Mouse (Mus musculus) adrenal gland, postnatal 25 days (tissue): ENCODE results near the gene Fras1. TPM values are rescaled to one million over a fixed set of nuclear protein-coding genes. Genes with fewer than 3 reads are reported as not detected.

ENCODE experiments used
- DNase-seq: peaks from one replicate; pipeline ENCODE4 v3.0.0; 2021; ENCODE audit warnings: mixed read lengths
- total RNA-seq: library from RNA; stranded (reverse); gene quantifications from 2 replicates; pipeline ENCODE4 v1.2.3, GENCODE M21; 2021

Gene Fras1
- total RNA-seq, 1 experiment from 2014 or later = 3.5 TPM

GRCm38 (mm10) chr5:96492497-96492896, 118.7 kb downstream of the Fras1 start:
- DNase-seq = no peak

DNA sequence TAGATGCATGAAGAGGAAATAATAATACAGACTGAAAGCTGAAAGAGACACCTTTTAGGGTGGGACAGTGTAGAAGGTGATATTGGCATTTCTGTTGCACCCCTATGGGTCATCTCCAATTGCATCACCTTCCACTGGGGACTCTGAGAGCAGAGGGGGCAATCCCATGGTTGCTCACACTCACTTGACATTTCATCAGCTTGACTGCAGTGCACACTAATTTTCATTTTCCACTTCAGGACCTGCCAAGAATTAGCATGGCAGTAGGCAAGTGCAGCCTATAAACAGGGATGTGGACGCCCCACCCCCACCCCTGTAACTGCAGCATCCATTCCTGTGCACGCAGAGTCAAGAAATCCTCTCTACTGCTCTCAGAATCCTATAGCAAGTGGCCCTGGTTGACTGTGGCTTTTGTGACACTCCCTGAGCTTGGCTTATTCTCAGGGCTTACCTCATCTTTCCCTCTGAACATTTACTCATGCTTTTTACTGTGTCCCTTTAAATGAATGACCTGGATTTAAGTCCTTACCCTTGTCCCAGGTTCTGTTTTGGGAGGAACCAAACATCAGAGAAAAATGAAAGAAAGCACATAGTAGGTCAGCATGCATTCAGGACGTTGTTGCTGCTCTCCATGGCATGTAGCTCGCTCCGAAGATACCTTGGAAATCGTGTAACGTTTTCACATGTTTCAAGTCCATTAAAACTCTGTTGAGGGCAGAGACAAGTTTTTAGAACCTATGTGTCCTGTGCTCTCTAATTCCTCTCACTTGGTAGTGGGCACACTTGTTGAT, 120.9 kb downstream of the Fras1 start:
- DNase-seq = no peak

GRCm38 (mm10) chr5:96498083-96498482, 124.3 kb downstream of the Fras1 start:
- no peak for DNase-seq

DNA sequence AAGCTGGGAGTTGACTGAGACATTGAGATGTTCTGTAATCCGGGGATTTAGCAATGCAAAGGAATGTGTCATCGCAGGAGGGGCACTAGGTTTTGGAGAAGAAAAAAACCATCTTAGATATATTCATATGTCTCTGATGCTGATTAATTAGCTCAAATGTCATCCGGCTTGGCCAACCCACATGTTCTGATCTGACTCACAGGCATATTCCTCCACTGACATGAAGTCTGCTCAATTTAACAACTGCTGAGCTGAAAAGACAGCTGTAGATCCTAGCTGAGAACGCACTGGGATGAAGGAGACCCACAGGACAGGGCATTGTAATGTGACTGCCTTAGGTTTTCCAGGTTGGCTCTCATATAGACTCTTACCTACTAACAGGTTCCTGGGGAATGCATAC, 128.0 kb downstream of the Fras1 start:
- DNase-seq = no peak

DNA sequence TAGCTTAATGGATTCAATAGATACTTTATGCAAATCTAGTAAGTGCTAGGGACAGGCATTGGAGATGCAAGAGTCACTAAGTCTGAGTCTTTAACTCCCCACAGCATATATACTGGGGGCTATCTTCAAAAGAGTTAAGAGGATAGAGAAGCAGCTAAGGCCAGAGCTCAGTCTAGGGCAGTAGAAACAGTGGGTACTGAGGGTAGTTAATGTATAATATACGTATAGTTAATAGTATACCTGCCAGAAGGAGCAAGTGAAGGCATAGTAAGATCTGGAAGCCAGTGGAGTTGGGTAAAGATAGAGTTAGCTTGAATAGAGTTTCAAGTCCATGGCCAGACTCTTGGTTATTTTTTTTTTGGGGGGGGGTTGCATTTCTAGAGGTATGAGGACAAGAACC, 128.6 kb downstream of the Fras1 start:
- DNase-seq = no peak

DNA sequence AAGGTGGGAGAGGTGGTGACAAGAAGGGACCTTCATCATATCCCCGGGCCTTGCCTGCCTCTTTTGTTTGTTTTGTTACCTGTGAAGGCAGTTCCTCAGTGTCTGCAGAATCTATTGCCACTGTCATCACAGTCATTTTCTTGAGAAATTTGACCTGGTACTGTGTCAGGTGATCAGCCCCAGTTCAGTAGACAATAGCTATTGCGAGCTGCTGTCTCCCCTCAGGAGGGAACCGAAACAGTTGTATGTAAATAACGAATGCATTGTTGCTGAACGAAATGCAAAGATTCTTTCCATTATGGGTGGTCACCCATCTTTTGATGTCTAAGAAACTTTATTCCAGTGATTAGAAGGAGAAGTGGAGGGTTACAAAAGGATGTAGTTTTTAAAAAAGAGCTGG, 137.2 kb downstream of the Fras1 start:
- DNase-seq = no peak

DNA sequence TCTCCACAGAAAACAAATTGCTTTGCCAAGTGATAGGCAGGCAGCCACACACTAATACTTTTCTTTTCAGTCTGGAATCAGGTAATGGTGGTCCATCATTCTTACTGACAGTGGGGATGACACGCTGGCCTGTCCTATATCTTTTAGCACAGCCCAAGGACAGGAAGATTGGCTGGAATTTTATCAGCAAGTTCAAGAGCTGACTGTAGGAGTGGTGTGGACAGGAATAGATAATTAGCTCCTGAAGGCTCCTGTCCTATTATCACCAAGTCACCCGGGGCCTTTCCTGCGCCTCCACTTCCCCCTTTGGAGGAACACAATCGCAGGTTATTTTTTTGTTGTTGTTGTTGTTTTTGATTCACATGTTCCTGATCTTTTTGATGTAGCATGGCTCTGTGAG, 139.6 kb downstream of the Fras1 start:
- no peak for DNase-seq

- DNase-seq = no peak
Observed at GRCm38 (mm10) chr5:96515860-96516311, 142.1 kb downstream of the Fras1 start.

- no peak for DNase-seq
Observed at GRCm38 (mm10) chr5:96516329-96516728, 142.6 kb downstream of the Fras1 start.

- no peak for DNase-seq
Observed at GRCm38 (mm10) chr5:96521541-96521940, 147.8 kb downstream of the Fras1 start.

DNA sequence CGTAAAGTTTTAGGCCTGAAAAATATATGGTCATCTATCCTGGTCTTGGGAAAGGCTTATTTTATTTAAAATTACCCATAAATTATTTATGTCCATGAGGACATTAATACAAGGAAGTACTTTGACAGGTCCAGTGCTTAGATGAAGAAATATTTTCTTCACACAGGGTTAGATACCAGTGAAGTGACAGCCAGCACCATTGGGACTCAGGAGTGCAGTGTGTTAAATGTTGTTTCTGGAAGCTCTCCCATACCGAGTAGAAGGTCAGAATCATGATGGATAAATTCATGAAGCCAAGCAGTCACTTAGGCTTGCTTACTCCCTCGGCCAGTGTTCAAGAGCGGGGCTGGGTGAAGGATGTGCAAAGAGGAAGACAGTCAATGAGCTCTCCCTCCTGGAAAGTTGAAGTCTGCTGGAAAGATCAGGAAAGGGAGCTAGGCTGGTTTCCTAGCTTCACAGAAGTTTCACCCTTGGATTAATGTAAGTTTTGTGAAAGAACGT, 149.2 kb downstream of the Fras1 start:
- no peak for DNase-seq

- DNase-seq = no peak
Observed at GRCm38 (mm10) chr5:96528296-96528695, 154.5 kb downstream of the Fras1 start.

GRCm38 (mm10) chr5:96530516-96530915, 156.8 kb downstream of the Fras1 start:
- DNase-seq = no peak

DNA sequence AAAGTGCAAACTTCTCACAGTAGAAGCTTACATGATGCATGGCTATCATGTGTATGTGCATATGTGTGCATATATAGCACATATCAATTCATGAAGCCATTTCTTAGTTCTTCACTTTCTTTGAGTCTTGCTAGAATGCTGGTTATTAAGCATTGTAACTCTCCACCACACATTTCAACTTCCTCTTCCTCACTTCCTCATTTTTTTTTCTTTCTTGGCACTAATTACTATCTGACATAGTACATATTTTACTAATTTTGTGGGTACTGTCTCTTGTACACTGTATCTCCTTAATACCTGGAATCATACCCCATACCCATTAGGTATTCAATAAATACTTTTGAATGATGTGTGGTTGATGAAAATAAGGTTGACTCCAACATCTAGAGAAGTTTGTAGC, 158.2 kb downstream of the Fras1 start:
- DNase-seq = no peak

DNA sequence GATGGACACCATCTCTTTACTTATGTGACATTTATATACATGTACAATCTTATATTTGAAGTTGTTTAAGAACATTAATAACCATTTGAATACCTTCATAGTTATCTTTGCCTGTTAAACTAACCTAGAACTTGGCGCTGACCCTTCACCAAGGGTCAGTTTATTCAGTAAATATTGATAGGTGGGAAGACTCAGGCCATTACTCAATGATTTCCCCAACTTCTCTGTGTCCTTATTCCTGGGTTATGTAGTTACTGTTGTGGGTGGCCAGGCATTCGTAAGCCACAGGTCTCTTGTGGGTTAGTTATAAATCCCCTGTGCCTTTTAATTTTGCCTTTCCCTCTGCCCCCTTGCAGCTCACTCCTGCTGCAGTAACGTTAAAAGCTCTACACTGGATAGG, 162.8 kb downstream of the Fras1 start:
- no peak for DNase-seq

DNA sequence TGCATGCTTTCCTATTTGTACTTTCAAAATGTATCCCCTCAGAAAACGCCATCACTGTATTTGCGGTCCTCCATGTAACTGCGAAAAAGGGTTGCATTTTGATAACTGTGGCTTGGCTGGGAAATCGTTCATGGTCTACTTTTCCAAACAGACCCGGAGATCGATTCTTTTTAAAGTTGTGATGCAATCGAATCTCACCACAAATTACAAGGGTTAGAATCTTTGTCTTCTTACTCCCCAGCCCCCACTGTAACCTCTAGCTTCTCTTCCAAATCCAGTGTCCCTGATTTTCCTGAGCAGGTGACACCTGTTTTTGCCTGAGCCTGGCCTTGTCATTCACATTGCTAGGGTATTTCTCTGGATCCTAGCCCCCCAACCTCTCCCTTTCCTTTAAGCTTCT, 163.2 kb downstream of the Fras1 start:
- DNase-seq = no peak

DNA sequence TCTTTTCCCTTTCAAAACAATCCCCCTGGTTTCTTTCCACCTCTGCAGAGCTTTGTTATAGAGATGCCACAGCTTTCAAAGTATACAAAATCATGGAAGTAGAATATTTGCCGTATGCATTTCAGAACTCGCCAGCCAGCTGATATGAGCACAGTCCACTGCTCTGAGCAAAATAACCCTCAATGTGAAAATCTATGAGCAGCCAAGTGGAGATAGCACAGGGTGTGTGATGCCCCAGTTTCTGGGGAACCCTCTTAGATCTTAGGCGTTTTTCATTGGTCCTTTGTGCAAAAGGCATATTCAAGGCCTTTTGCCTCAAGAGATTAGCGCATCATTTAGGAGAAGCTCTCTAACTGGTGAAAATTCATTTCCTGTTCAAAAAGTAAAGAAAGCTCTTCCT, 170.4 kb downstream of the Fras1 start:
- no peak for DNase-seq

DNA sequence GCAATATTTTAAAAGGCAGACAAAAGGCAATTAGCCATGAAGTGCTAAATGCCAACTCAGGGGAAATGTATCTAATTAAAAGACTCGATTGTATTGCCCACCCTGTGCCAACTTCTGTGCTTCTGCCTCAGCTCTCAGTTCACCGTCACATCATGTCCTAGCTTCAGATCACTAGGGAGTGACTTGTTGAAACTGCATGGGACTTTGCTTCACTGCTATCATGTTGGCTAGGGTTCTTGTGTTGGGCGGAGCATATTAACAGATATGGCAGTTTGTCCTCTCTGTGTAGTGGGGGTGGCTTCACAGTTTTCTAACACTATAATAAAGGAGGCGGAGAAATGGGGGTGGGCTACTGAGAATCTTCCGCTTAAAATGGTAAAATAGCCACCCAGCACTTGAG, 172.2 kb downstream of the Fras1 start:
- no peak for DNase-seq

- DNase-seq = no peak
Observed at GRCm38 (mm10) chr5:96554940-96555679, 181.4 kb downstream of the Fras1 start.

GRCm38 (mm10) chr5:96558049-96558804, 184.5 kb downstream of the Fras1 start:
- DNase-seq = no peak

DNA sequence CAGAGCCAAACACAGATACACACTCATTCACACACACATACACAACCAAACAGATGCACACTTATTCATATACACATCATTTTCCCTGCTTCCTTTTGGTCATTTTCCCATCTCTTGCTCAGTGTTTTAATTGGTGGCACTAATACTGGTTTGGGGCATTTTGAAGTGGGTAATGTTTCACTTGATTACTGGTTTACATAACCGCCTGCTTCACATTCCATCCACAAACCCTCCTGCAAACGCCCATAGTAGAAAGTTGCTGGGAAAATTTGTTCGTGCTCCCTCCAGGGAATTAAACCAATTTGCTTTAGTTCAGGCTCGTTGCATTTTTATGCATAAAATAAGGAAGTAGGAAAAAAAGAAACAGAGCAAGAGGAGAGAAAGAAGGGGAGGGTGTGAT, 200.8 kb downstream of the Fras1 start:
- no peak for DNase-seq

GRCm38 (mm10) chr5:96578705-96579104, 204.9 kb downstream of the Fras1 start:
- DNase-seq = no peak

- no peak for DNase-seq
Observed at GRCm38 (mm10) chr5:96579938-96580337, 206.2 kb downstream of the Fras1 start.
